Mouse (Mus musculus) Patski (cell line): ENCODE data around the gene Rmdn2. TPM values are rescaled to one million over a fixed set of nuclear protein-coding genes. Genes with fewer than 3 reads are reported as not detected.

Source experiments
- ATAC-seq: fragments of 100-300 bp; one replicate; pipeline ENCODE4 v1.8.0; 2021
- CTCF ChIA-PET: fragments of 350-600 bp; sonication (Branson Sonifier 250); formaldehyde crosslinking; loops from one replicate; lab custom pipeline; 2022; ENCODE audit warnings: inconsistent platforms; lab: Charles Lee
- POLR2A ChIA-PET: fragments of 350-600 bp; sonication (Branson Sonifier 250); formaldehyde crosslinking; loops from one replicate; lab custom pipeline; 2022; ENCODE audit warnings: antibody characterized with exemption, inconsistent platforms; lab: Charles Lee
- DNase-seq: peaks from one replicate; pipeline ENCODE4 v3.0.0-alpha.2; 2011; ENCODE audit warnings: low read depth, low spot score
- H3K27me3 ChIP-seq: fragments of 371-371 bp; one replicate; pipeline ENCODE4 v1.5.1; 2021
- CTCF ChIP-seq: fragments of 100-300 bp; IDR thresholded peaks from one replicate; pipeline ENCODE4 v1.5.1; 2021
- in situ Hi-C: fragments of 300-500 bp; cut with MboI; formaldehyde crosslinking; loops from 3 replicates; pipeline ENCODE4 v1.11.1; 2018; ENCODE audit warnings: low pct_unique_long_range_greater_than_20kb, mixed read lengths
- polyA plus RNA-seq: library from polyadenylated mRNA; unstranded; gene quantifications from one replicate; pipeline ENCODE4 v1.2.3, GENCODE M21; 2021

Rmdn2 gene
- polyA plus RNA-seq, 1 experiment from 2014 or later: 15.1 TPM

GRCm38 (mm10) chr17:79713276-79713642, 101.6 kb downstream of the Rmdn2 start:
- ChIA-PET POLR2A (interaction anchor here (1.1 to 2.9 kb wide), 3 partner anchors 10 to 125 kb away, joined by 3 to 12 read pairs (median 3); no protein-coding TSS in a partner anchor), CTCF (interaction anchor here (1.2 kb wide), 1 partner anchor 11 kb away, joined by 3 read pairs; no protein-coding TSS in a partner anchor)
- TF ChIP-seq CTCF: no peak
- in situ Hi-C loops: no loop called here
- ATAC-seq: no peak
- no peaks in the 10 kb centered on the region for H3K27me3 ChIP-seq
- DNase-seq: no peak

DNA sequence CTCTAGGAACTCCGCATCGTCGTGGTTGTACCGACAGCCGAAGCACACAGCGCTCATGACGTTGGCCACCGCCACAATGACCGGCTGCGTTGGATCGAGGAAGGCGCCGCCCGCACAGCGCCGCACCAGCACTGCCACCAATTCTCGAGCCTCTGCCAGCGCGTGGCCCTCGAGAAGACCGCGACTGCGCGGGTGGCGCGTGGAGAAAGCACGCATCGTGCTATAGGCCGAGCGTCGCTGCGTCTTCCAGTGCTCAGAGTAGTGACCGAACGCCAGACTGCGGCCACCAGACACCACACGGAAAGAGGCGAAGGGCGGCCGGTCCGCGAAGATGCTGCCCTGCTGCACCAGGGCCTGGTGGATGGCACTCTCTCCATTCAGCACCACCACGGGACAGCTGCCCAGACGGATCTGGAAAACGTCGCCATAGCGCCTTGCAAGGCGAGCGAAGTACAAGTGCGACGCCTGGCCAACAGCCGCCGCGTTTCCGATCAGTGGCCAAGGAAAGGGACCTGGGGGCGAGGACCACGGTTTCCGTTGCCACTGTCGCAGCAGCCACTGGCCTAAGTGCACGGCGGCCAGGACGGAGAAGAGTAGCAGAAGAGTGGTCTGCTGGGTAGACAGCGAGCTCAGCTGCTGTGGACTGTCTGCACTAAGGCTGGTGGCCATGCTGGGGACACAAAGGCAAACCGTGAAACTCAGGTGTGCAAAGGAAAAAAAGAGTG, 102.1 kb downstream of the Rmdn2 start:
- H3K27me3 ChIP-seq: no peaks in the 10 kb centered on the region
- CTCF ChIA-PET: interaction anchor here (0.7 to 4.3 kb wide), 5 partner anchors 11 to 56 kb away, joined by 3 to 39 read pairs (median 4); no protein-coding TSS in a partner anchor
- in situ Hi-C loops: no loop called here
- no peak for DNase-seq
- no peak for ATAC-seq
- POLR2A ChIA-PET: interaction anchor here (0.7 to 3.1 kb wide), 8 partner anchors 9 to 124 kb away, joined by 3 to 21 read pairs (median 6); no protein-coding TSS in a partner anchor
- TF ChIP-seq CTCF: no peak

GRCm38 (mm10) chr17:79714368-79714895, 102.8 kb downstream of the Rmdn2 start:
- ATAC-seq: no peak
- no peaks in the 10 kb centered on the region for H3K27me3 ChIP-seq
- in situ Hi-C loops: no loop called here
- no peak for DNase-seq
- no peak for TF ChIP-seq CTCF
- ChIA-PET CTCF (interaction anchor here (0.7 to 4.3 kb wide), 6 partner anchors 12 to 126 kb away, joined by 3 to 39 read pairs (median 4); no protein-coding TSS in a partner anchor), POLR2A (interaction anchor here (0.6 to 3.1 kb wide), 11 partner anchors 10 to 123 kb away, joined by 3 to 21 read pairs (median 4); no protein-coding TSS in a partner anchor)

DNA sequence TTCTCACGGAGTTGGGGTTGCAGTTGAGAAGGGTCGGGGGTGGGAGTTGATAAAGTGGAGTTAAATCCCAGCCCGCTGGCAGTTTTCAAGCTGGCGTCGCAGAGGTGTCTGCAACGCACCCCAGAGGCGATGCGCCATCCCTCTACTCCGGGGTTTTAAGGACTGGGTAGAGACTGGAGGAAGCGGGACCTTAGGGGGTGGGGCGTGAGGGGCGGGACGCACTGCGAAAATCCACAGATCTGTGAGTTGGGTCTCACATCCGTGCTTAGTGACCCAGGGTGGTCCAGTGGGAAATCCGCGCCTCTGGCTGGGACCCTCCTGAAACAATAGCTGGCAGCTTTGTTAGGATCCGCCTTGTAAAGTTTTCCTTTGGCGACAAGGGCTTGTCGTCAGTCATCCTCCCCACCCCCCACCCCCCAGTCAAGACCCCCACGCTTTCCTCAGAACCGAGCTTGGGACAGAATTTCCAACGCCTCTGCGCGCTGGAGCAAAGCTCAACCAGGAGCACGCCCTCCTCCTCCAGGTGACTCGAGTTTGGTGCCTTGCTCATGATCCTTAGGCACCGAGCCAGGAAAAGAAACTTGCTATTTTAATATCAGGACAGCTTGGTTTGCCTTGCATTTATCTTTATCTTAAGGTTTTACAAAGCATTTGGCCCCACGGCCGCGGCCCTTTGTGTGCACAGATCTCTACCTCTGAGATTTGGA, 103.4 kb downstream of the Rmdn2 start, which contains the start of gene Cyp1b1:
Gene Cyp1b1 (minus strand): TSS at position 131 of the 707 bp plus-strand sequence.
- ChIA-PET CTCF (interaction anchor here (0.7 to 4.3 kb wide), 9 partner anchors 12 to 128 kb away, joined by 3 to 39 read pairs (median 5); no protein-coding TSS in a partner anchor), POLR2A (interaction anchor here (0.5 to 3.1 kb wide), 15 partner anchors 10 to 123 kb away, joined by 3 to 21 read pairs (median 4); no protein-coding TSS in a partner anchor)
- ATAC-seq (peak; percentile 28), DNase-seq (no peak)
- no peak for TF ChIP-seq CTCF
- in situ Hi-C loops: loop anchor here (5.0 kb wide), 1 partner anchor 112 kb away; no protein-coding TSS in a partner anchor
- H3K27me3 ChIP-seq: no peaks in the 10 kb centered on the region

DNA sequence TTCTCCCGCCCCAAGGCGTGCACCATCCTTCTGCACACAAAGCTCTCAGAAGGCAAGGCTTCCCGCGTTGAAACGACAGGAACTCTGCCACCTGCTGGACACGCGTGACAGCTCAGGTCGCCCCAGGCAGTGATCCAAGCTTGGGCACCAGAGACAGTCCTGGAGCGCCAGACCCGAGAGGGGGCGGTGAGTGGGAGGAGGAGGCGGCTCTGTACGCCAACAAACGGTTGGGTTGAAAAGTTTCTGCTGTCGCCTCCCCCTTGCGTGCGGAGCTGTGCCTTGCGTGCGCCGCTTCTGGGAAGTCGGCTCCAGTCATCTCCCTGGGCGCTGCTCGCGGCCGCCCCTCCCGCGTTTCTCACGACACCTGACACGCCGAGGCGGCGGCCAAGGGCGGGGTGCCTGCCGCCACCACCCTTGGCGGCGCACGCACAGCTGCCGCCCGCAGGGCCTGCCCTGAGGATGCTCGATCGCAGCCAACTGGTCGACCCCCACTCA, 104.0 kb downstream of the Rmdn2 start:
- H3K27me3 ChIP-seq: no peaks in the 10 kb centered on the region
- in situ Hi-C loops: loop anchor here (5.0 kb wide), 1 partner anchor 112 kb away; no protein-coding TSS in a partner anchor
- peak; percentile 78 for ATAC-seq
- ChIA-PET POLR2A (interaction anchor here (0.5 to 3.1 kb wide), 11 partner anchors 11 to 122 kb away, joined by 3 to 21 read pairs (median 6); no protein-coding TSS in a partner anchor), CTCF (interaction anchor here (0.7 to 4.3 kb wide), 9 partner anchors 12 to 127 kb away, joined by 3 to 39 read pairs (median 5); no protein-coding TSS in a partner anchor)
- no peak for TF ChIP-seq CTCF
- DNase-seq: peak; percentile 87

DNA sequence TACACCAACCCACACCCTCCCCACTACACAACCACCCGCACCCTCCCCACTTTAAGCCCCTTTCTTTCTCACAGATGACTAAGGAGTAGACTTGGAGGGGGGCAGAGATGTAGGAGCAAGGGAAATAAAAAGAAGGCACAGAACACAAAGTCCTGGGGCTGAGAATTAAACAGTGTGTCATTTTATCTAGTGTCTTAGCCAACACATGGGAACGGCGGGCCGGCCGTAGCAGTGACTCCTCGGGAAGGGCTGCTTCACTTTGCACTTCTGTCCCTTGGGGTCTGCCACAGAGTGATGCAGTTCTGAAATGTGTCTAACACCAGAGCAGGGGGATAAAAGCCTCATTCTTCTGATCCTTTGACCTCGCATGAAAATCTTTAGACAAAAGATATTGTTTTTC, 109.0 kb downstream of the Rmdn2 start:
- no peak for DNase-seq
- in situ Hi-C loops: no loop called here
- H3K27me3 ChIP-seq: no peaks in the 10 kb centered on the region
- TF ChIP-seq CTCF: no peak
- no peak for ATAC-seq
- ChIA-PET CTCF (interaction anchor here (1.4 to 1.5 kb wide), 2 partner anchors 9 to 16 kb away, joined by 3 to 4 read pairs; no protein-coding TSS in a partner anchor), POLR2A (no interaction called here)

DNA sequence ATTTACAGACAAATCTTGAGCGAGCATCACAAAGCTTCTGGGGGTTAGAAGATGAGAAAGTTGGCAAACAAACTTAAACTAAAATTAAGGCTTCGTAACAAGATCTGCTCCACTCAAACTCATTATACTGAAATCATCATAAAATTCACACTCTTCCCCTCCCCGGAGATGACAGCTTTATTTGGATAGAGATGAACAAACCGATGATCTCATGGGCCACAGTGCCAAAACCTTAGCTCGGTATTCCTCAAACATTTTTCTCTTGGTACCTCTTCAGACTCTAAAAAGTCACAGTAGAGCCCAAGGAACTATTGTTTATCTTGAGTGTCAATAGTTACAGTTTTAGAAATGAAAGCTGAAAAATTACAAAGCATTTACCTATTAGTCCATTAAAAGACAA, 115.0 kb downstream of the Rmdn2 start:
- POLR2A ChIA-PET: interaction anchor here (1.4 to 1.8 kb wide), 2 partner anchors 10 to 12 kb away, joined by 3 to 5 read pairs; partner anchors contain the start of gene Cyp1b1
- CTCF ChIA-PET: interaction anchor here (1.6 to 7.4 kb wide), 3 partner anchors 10 to 106 kb away, joined by 5 to 39 read pairs (median 14); partner anchors contain the start of gene Cyp1b1
- in situ Hi-C loops: no loop called here
- no peak for TF ChIP-seq CTCF
- no peaks in the 10 kb centered on the region for H3K27me3 ChIP-seq
- DNase-seq (no peak), ATAC-seq (no peak)

- ChIA-PET CTCF (interaction anchor here (1.5 to 7.4 kb wide), 3 partner anchors 10 to 14 kb away, joined by 3 to 39 read pairs (median 14); partner anchors contain the start of gene Cyp1b1), POLR2A (interaction anchor here (0.6 to 1.8 kb wide), 3 partner anchors 9 to 13 kb away, joined by 3 to 5 read pairs (median 3); no protein-coding TSS in a partner anchor)
- DNase-seq: no peak
- no peak for TF ChIP-seq CTCF
- no peaks in the 10 kb centered on the region for H3K27me3 ChIP-seq
- ATAC-seq: no peak
- in situ Hi-C loops: no loop called here
Measured at GRCm38 (mm10) chr17:79728053-79728584, 116.5 kb downstream of the Rmdn2 start.
